Mouse (Mus musculus) embryonic facial prominence, embryonic 14.5 days (tissue): ENCODE data around the gene Cbfa2t2. TPM values are rescaled to one million over a fixed set of nuclear protein-coding genes. Genes with fewer than 3 reads are reported as not detected.

Experiments used
- ATAC-seq: fragments of 200-750 bp; cut with Nextera tagmentation; 2 replicates; pipeline ENCODE4 v1.8.0; 2017; ENCODE audit warnings: low read depth, moderate number of reproducible peaks, moderate TSS enrichment
- DNase-seq: peaks from one replicate; pipeline ENCODE4 v3.0.0-alpha.2; 2015; ENCODE audit warnings: low spot score
- H3K27ac ChIP-seq: fragments of 300-500 bp; sonication (generic); replicated peaks from 2 replicates; pipeline ENCODE4 v1.5.1; 2014; ENCODE audit warnings: low read depth, mild to moderate bottlenecking, low read length, moderate library complexity
- H3K27me3 ChIP-seq: fragments of 300-500 bp; sonication (generic); replicated peaks from 2 replicates; pipeline ENCODE4 v1.6.1; 2014; ENCODE audit warnings: low read length; ENCODE audit not compliant: control insufficient read depth, insufficient read depth
- H3K36me3 ChIP-seq: fragments of 300-500 bp; sonication (generic); 2 replicates; pipeline ENCODE4 v1.6.1; 2014; ENCODE audit warnings: low read length, mixed read lengths; ENCODE audit not compliant: control insufficient read depth, insufficient read depth
- H3K4me1 ChIP-seq: fragments of 300-500 bp; sonication (generic); 2 replicates; pipeline ENCODE4 v1.6.1; 2014; ENCODE audit warnings: antibody characterized with exemption, low read length; ENCODE audit not compliant: control insufficient read depth, insufficient read depth
- H3K4me2 ChIP-seq: fragments of 300-500 bp; sonication (generic); 2 replicates; pipeline ENCODE4 v1.6.1; 2014; ENCODE audit warnings: low read depth, mild to moderate bottlenecking, low read length, moderate library complexity, mixed read lengths
- H3K4me3 ChIP-seq: fragments of 300-500 bp; sonication (generic); 2 replicates; pipeline ENCODE4 v1.5.1; 2014; ENCODE audit warnings: low read depth, mild to moderate bottlenecking, low read length
- H3K9ac ChIP-seq: fragments of 300-500 bp; sonication (generic); 2 replicates; pipeline ENCODE4 v1.6.1; 2014; ENCODE audit warnings: low read depth, mild to moderate bottlenecking, low read length, moderate library complexity, mixed read lengths
- H3K9me3 ChIP-seq: fragments of 300-500 bp; sonication (generic); 2 replicates; pipeline ENCODE4 v1.6.1; 2016; ENCODE audit warnings: low read length; ENCODE audit not compliant: control insufficient read depth
- WGBS: fragments of 180-500 bp; shearing (Covaris S2); extraction: QIAGEN DNeasy Blood & Tissue Kit; methylation state at CpG from one replicate; pipeline ENCODE4 v1.1.7; 2014; 5-methylcytosine and 5-hydroxymethylcytosine counted together
- polyA plus RNA-seq: library from polyadenylated mRNA; unstranded; fragments of >200 nt; fragmentation: Nextera tagmentation; extraction: Ambion mirVana; gene quantifications from 2 replicates; pipeline ENCODE4 v1.2.1, GENCODE M21; 2014

The Cbfa2t2 gene
- 31.3 and 31.5 TPM in 2 replicates for polyA plus RNA-seq

- Histone ChIP-seq H3K4me1 (peaks cover 18% of the 10 kb centered on the region), H3K9me3 (no peaks in the 10 kb centered on the region), H3K36me3 (no peaks in the 10 kb centered on the region), H3K27me3 (no peaks in the 10 kb centered on the region), H3K9ac (peak within 1 kb of the TSS; percentile 98), H3K4me2 (peak within 1 kb of the TSS; percentile 68), H3K27ac (peak within 1 kb of the TSS; percentile 96), H3K4me3 (peak within 1 kb of the TSS; percentile 94)
- peak; percentile 87 for ATAC-seq
- peak; percentile 69 for DNase-seq
- WGBS: under 1% methylated on average over 32 of the region's 70 CpGs
Measured at GRCm38 (mm10) chr2:154436458-154437190, at the start of gene Cbfa2t2. Cbfa2t2 (plus strand) TSS chr2:154436481.

GRCm38 (mm10) chr2:154390180-154390964 is 45.9 kb upstream of the Cbfa2t2 start:
- H3K27ac ChIP-seq: 0 out of 2 replicates have a peak overlapping the region, but pooled peaks have one; percentile 21
- ATAC-seq: peak; percentile 81
- H3K4me2 ChIP-seq: no peak overlapping the region
- 82% methylated on average over 10 of the region's 11 CpGs for WGBS
- DNase-seq: peak; percentile 68
- no peaks in the 10 kb centered on the region for H3K4me1 ChIP-seq
- no peaks in the 10 kb centered on the region for H3K27me3 ChIP-seq
- no peaks in the 10 kb centered on the region for H3K9me3 ChIP-seq
- H3K9ac ChIP-seq: no peak overlapping the region
- H3K36me3 ChIP-seq: no peaks in the 10 kb centered on the region
- H3K4me3 ChIP-seq: no peak overlapping the region

GRCm38 (mm10) chr2:154394602-154395001 is 41.7 kb upstream of the Cbfa2t2 start:
- 70% methylated on average over 3 of the region's 3 CpGs for WGBS

GRCm38 (mm10) chr2:154396529-154396928 is 39.8 kb upstream of the Cbfa2t2 start:
- no peaks in the 10 kb centered on the region for H3K27me3 ChIP-seq
- H3K4me2 ChIP-seq: no peak overlapping the region
- no peaks in the 10 kb centered on the region for H3K4me1 ChIP-seq
- no peak overlapping the region for H3K27ac ChIP-seq
- no peak for ATAC-seq
- H3K36me3 ChIP-seq: no peaks in the 10 kb centered on the region
- no peak for DNase-seq
- no peak overlapping the region for H3K9ac ChIP-seq
- 78% methylated on average over 2 of the region's 2 CpGs for WGBS
- no peaks in the 10 kb centered on the region for H3K9me3 ChIP-seq
- H3K4me3 ChIP-seq: no peak overlapping the region

More at GRCm38 (mm10) chr2:154394602-154395001, 41.7 kb upstream of the Cbfa2t2 start:
- ATAC-seq (no peak), DNase-seq (no peak)
- Histone ChIP-seq H3K27ac (no peak overlapping the region), H3K4me1 (no peaks in the 10 kb centered on the region), H3K4me3 (no peak overlapping the region), H3K4me2 (no peak overlapping the region), H3K9me3 (no peaks in the 10 kb centered on the region), H3K9ac (no peak overlapping the region), H3K36me3 (no peaks in the 10 kb centered on the region), H3K27me3 (no peaks in the 10 kb centered on the region)

- H3K4me1 ChIP-seq: peaks cover 8% of the 10 kb centered on the region
- H3K36me3 ChIP-seq: no peaks in the 10 kb centered on the region
- H3K9ac ChIP-seq: no peak overlapping the region
- WGBS: 73% methylated on average over 7 of the region's 7 CpGs
- no peak overlapping the region for H3K4me3 ChIP-seq
- H3K9me3 ChIP-seq: no peaks in the 10 kb centered on the region
- 0 out of 2 replicates have a peak overlapping the region, but pooled peaks have one; percentile 21 for H3K27ac ChIP-seq
- DNase-seq (peak; percentile 52), ATAC-seq (no peak)
- H3K27me3 ChIP-seq: no peaks in the 10 kb centered on the region
- no peak overlapping the region for H3K4me2 ChIP-seq
Measured at GRCm38 (mm10) chr2:154398267-154398666, 38.0 kb upstream of the Cbfa2t2 start.

GRCm38 (mm10) chr2:154399325-154399724 is 37.0 kb upstream of the Cbfa2t2 start:
- DNase-seq (no peak), ATAC-seq (no peak)
- H3K36me3 ChIP-seq: no peaks in the 10 kb centered on the region
- WGBS: 64% methylated on average over 2 of the region's 2 CpGs
- peaks cover 15% of the 10 kb centered on the region for H3K4me1 ChIP-seq
- H3K9ac ChIP-seq: no peak overlapping the region
- no peaks in the 10 kb centered on the region for H3K27me3 ChIP-seq
- no peak overlapping the region for H3K4me3 ChIP-seq
- no peaks in the 10 kb centered on the region for H3K9me3 ChIP-seq
- no peak overlapping the region for H3K4me2 ChIP-seq
- no peak overlapping the region for H3K27ac ChIP-seq

- Histone ChIP-seq H3K27me3 (peaks cover under 1% of the 10 kb centered on the region; the same call in 1 of the 2 replicates), H3K4me3 (no peak overlapping the region), H3K9me3 (no peaks in the 10 kb centered on the region), H3K4me2 (no peak overlapping the region), H3K9ac (no peak overlapping the region), H3K36me3 (no peaks in the 10 kb centered on the region), H3K27ac (no peak overlapping the region), H3K4me1 (peaks cover 15% of the 10 kb centered on the region)
- 58% methylated on average over 1 of the region's 1 CpGs for WGBS
- ATAC-seq (no peak), DNase-seq (no peak)
Measured at GRCm38 (mm10) chr2:154401976-154402375, 34.3 kb upstream of the Cbfa2t2 start.

DNA sequence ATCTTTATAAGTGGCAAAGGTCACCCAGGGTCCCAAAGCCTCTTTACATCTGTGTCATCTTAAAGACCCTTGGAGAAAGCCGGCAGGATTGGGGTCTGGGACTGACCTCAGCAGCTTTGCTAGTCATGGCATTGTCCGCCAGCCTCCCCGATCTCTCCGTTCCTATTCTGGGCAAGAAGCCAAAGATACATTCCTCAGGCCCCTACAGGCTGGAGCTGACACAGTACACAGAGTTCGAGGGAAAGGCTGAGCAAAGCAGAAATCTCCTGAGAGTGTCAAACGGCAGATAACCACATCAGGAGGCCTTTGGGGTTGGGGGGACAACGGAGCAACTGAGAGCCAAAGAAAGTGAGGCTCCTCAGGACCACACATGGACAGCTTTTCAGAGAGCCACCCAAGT is 33.5 kb upstream of the Cbfa2t2 start:
- DNase-seq: peak; percentile 91
- ATAC-seq: peak; percentile 85
- H3K27ac ChIP-seq: 0 out of 2 replicates have a peak overlapping the region, but pooled peaks have one; percentile 11

More for the DNA sequence above, 33.5 kb upstream of the Cbfa2t2 start:
- no peak overlapping the region for H3K4me3 ChIP-seq
- H3K9ac ChIP-seq: no peak overlapping the region
- H3K27me3 ChIP-seq: peaks cover 6% of the 10 kb centered on the region; the same call in 1 of the 2 replicates
- WGBS: 9% methylated on average over 7 of the region's 7 CpGs
- no peak overlapping the region for H3K4me2 ChIP-seq
- no peaks in the 10 kb centered on the region for H3K9me3 ChIP-seq
- H3K4me1 ChIP-seq: peaks cover 15% of the 10 kb centered on the region
- no peaks in the 10 kb centered on the region for H3K36me3 ChIP-seq
